Mouse (Mus musculus) midbrain, embryonic 16.5 days (tissue): ENCODE data around the gene H1foo. TPM values are rescaled to one million over a fixed set of nuclear protein-coding genes. Genes with fewer than 3 reads are reported as not detected.
A peak's percentile ranks its signal among the peaks of the same experiment; 100 is the strongest.

ENCODE experiments used
- ATAC-seq: fragments of 200-750 bp; cut with Nextera tagmentation; 2 replicates; pipeline ENCODE4 v1.8.0; 2017; ENCODE audit warnings: moderate TSS enrichment
- H3K27ac ChIP-seq: fragments of 300-500 bp; sonication (generic); 2 replicates; pipeline ENCODE4 v1.5.1; 2014; ENCODE audit warnings: mild to moderate bottlenecking, low read length, mixed read lengths
- H3K27me3 ChIP-seq: fragments of 300-500 bp; sonication (generic); 2 replicates; pipeline ENCODE4 v1.6.1; 2014; ENCODE audit warnings: low read depth, low read length, mixed read lengths; ENCODE audit not compliant: control insufficient read depth, insufficient read depth
- H3K36me3 ChIP-seq: fragments of 300-500 bp; sonication (generic); 2 replicates; pipeline ENCODE4 v1.6.1; 2014; ENCODE audit warnings: mild to moderate bottlenecking, low read length, moderate library complexity, mixed read lengths; ENCODE audit not compliant: control insufficient read depth, insufficient read depth
- H3K4me1 ChIP-seq: fragments of 300-500 bp; sonication (generic); 2 replicates; pipeline ENCODE4 v1.6.1; 2014; ENCODE audit warnings: mild to moderate bottlenecking, low read length, mixed read lengths; ENCODE audit not compliant: control insufficient read depth, insufficient read depth
- H3K4me2 ChIP-seq: fragments of 300-500 bp; sonication (generic); 2 replicates; pipeline ENCODE4 v1.6.1; 2014; ENCODE audit warnings: mild to moderate bottlenecking, low read length, mixed read lengths
- H3K4me3 ChIP-seq: fragments of 300-500 bp; sonication (generic); 2 replicates; pipeline ENCODE4 v1.5.1; 2014; ENCODE audit warnings: low read depth, mild to moderate bottlenecking, low read length, moderate library complexity, mixed read lengths
- H3K9ac ChIP-seq: fragments of 300-500 bp; sonication (generic); 2 replicates; pipeline ENCODE4 v1.6.1; 2014; ENCODE audit warnings: low read depth, low read length, mixed read lengths
- H3K9me3 ChIP-seq: fragments of 300-500 bp; sonication (generic); replicated peaks from 2 replicates; pipeline ENCODE4 v1.6.1; 2014; ENCODE audit warnings: mild to moderate bottlenecking, low read length, mixed read lengths; ENCODE audit not compliant: control insufficient read depth, poor library complexity, severe bottlenecking
- WGBS: fragments of 180-500 bp; shearing (Covaris S2); extraction: QIAGEN DNeasy Blood & Tissue Kit; methylation state at CpG from one replicate; pipeline ENCODE4 v1.1.7; 2014; 5-methylcytosine and 5-hydroxymethylcytosine counted together
- polyA plus RNA-seq: library from polyadenylated mRNA; unstranded; fragments of >200 nt; fragmentation: Nextera tagmentation; extraction: Ambion mirVana; gene quantifications from 2 replicates; pipeline ENCODE4 v1.2.1, GENCODE M21; 2015

H1foo gene
- polyA plus RNA-seq, 1 experiment from 2014 or later: not detected

GRCm38 (mm10) chr6:115962439-115963085 lies 17.8 kb downstream of the H1foo start:
- WGBS: 32% methylated on average over 23 of the region's 23 CpGs
- Histone ChIP-seq H3K4me1 (no peaks in the 10 kb centered on the region), H3K4me3 (no peak overlapping the region), H3K9ac (no peak overlapping the region), H3K4me2 (no peak overlapping the region), H3K36me3 (no peaks in the 10 kb centered on the region), H3K27ac (no peak overlapping the region), H3K9me3 (no peaks in the 10 kb centered on the region), H3K27me3 (no peaks in the 10 kb centered on the region)
- no peak for ATAC-seq

DNA sequence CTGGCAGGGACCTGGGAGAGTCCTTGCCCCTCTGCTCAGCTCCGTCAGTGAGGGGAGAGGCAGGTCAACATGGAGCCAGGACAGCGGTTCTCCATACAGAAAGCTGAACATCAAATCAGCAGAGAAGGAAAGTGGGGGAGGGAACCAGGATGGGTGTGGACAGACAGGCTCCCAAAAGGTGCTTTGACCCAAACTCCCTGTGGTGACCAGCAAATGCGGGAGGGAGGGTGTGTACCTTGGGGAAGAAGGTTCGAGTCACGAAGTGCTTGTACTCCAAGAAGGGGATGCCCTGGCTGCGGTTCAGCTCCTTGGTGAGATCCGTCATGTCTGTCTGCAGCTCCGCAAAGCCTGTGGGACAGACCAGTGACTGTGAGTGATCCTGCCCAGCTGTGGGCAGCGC lies 18.9 kb downstream of the H1foo start:
- WGBS: 71% methylated on average over 9 of the region's 9 CpGs
- Histone ChIP-seq H3K4me2 (no peak overlapping the region), H3K9me3 (no peaks in the 10 kb centered on the region), H3K9ac (no peak overlapping the region), H3K27ac (no peak overlapping the region), H3K4me3 (no peak overlapping the region), H3K36me3 (no peaks in the 10 kb centered on the region), H3K4me1 (no peaks in the 10 kb centered on the region), H3K27me3 (no peaks in the 10 kb centered on the region)
- ATAC-seq: no peak

DNA sequence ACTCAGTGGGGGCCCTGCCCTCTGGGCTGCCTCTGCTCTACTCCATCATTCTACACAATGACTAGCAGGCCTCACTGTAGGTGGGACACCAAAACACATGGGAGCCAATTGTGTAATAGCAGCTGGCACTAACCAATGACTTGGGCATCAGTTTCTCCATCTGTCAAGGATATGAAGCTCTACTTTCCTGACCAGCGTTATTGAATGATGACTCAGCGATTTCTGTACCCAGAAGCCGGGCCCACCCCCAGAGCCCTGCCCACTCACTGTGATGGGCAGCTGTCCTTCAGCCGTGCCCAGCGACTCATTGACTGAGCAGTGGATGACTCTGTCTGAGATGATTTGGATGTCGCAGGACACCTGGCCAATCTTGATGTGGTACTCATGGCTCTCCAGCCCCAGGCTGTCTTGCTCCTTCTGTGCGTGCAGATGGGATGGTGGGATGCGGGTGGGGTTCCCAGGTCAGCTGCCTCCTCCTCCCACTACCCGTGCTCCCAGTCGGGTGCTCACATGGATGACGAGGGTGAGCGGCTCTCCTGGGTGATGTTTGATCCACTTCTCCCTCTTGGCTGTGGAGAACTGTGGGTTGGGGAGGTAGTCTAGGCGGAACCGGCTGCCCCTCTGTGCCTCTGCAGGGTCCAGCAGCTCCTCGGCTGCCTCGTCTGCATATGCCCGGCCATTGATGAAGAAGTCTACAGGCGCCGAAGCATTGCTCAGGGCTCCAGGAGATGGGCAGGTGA lies 21.7 kb downstream of the H1foo start:
- no peak for ATAC-seq
- Histone ChIP-seq H3K27me3 (no peaks in the 10 kb centered on the region), H3K9ac (no peak overlapping the region), H3K27ac (no peak overlapping the region), H3K4me1 (no peaks in the 10 kb centered on the region), H3K4me3 (no peak overlapping the region), H3K4me2 (no peak overlapping the region), H3K36me3 (no peaks in the 10 kb centered on the region), H3K9me3 (no peaks in the 10 kb centered on the region)
- WGBS: 92% methylated on average over 19 of the region's 19 CpGs

GRCm38 (mm10) chr6:115967291-115967880 lies 22.6 kb downstream of the H1foo start:
- Histone ChIP-seq H3K27me3 (no peaks in the 10 kb centered on the region), H3K27ac (no peak overlapping the region), H3K4me1 (no peaks in the 10 kb centered on the region), H3K36me3 (no peaks in the 10 kb centered on the region), H3K4me3 (no peak overlapping the region), H3K4me2 (no peak overlapping the region), H3K9ac (no peak overlapping the region), H3K9me3 (no peaks in the 10 kb centered on the region)
- WGBS: 96% methylated on average over 15 of the region's 15 CpGs
- ATAC-seq: no peak

DNA sequence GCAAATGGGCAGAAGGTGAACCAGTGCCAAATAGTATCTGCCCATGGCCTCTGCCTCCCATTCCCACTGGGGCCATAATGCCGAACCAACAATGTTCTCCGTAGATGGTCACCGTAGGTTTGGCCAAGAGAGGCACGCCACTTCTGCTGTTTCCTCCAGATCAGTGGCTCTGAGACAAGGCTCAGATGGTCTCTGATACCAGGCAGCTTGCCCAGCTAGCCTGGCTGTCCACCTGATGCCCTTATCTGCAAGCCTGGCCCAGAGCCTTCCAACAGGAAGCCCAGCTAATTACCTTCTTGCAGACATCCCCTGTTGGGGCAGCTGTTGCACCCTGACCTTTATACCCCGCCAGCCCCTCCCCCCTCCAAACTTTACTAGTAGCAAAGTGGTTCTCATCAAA lies 23.3 kb downstream of the H1foo start:
- no peak for ATAC-seq
- Histone ChIP-seq H3K9ac (no peak overlapping the region), H3K27ac (no peak overlapping the region), H3K4me2 (no peak overlapping the region), H3K4me3 (no peak overlapping the region), H3K36me3 (no peaks in the 10 kb centered on the region), H3K9me3 (no peaks in the 10 kb centered on the region), H3K27me3 (no peaks in the 10 kb centered on the region), H3K4me1 (no peaks in the 10 kb centered on the region)
- WGBS: 77% methylated on average over 5 of the region's 5 CpGs

DNA sequence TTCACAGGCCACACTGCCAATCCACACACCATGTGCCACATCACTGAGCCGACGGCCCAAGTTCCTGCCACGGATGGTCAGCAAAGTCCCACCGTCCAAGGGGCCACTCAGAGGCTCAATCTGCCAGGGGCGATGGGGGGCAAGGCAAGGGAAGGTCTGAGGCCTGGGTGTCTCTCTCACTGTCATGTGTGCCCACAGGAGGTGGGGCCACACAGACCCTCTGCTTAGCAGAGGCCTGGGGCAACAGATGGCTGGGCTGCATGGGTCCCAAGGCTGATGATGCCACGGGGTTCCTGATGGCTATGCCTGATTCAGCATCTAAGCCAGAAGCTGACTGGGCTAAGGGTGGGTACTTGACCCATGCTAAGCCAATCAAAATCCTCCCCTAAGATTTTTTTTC lies 24.0 kb downstream of the H1foo start:
- H3K9me3 ChIP-seq: no peaks in the 10 kb centered on the region
- no peak overlapping the region for H3K4me3 ChIP-seq
- H3K27ac ChIP-seq: no peak overlapping the region
- 72% methylated on average over 6 of the region's 6 CpGs for WGBS
- H3K9ac ChIP-seq: no peak overlapping the region
- H3K27me3 ChIP-seq: no peaks in the 10 kb centered on the region
- H3K4me2 ChIP-seq: no peak overlapping the region
- no peaks in the 10 kb centered on the region for H3K4me1 ChIP-seq
- ATAC-seq: peak; percentile 1; the same call in 1 of the 2 replicates
- no peaks in the 10 kb centered on the region for H3K36me3 ChIP-seq

DNA sequence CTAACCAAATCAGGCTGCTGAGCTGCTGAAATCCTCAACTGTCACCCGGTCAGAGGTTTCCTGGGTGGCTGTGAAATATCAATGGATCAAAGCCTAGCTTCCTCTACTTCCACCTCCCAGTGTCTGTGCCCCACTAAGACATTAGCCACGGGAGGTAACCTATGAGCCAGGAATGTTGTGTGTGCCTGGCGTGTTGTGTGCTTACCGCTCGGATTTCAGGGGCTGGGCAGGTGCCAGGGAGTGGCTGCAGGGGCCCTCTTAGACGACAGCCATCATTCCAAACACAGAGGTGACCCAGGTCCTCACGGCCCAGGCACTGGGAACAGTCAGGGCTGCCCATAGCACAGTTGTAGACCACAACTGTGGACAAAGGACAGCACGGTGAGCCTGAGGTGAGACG lies 24.4 kb downstream of the H1foo start:
- Histone ChIP-seq H3K9me3 (no peaks in the 10 kb centered on the region), H3K4me1 (no peaks in the 10 kb centered on the region), H3K27ac (no peak overlapping the region), H3K9ac (no peak overlapping the region), H3K4me2 (no peak overlapping the region), H3K4me3 (no peak overlapping the region), H3K36me3 (no peaks in the 10 kb centered on the region), H3K27me3 (no peaks in the 10 kb centered on the region)
- ATAC-seq: 0 out of 2 replicates have a peak, but pooled peaks have one; percentile 4
- WGBS: 64% methylated on average over 9 of the region's 9 CpGs

DNA sequence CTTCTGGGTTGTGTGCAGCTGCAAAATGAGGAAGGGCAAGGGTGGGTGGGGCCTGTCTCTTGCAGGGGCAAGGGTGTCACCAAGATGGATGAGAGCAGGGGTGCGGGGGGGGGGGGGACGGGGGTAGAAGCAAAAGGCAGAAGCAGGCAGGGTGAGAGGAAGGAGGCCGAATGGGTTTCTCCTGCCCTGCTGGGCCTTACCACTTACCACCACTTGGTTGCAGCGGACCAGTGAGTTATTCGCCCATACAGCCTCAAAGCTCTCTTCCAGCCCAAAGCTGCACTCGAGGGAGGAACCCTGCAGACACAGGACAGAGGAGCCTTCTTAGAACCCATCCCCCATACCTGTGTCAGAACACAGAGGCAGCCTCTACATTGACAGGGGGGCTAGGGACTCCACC lies 25.2 kb downstream of the H1foo start:
- Histone ChIP-seq H3K4me1 (no peaks in the 10 kb centered on the region), H3K9me3 (no peaks in the 10 kb centered on the region), H3K4me3 (no peak overlapping the region), H3K36me3 (no peaks in the 10 kb centered on the region), H3K4me2 (no peak overlapping the region), H3K27ac (no peak overlapping the region), H3K9ac (no peak overlapping the region), H3K27me3 (no peaks in the 10 kb centered on the region)
- no peak for ATAC-seq
- WGBS: 71% methylated on average over 4 of the region's 6 CpGs
